Mouse (Mus musculus): ENCODE data around the gene Rps6kl1. TPM values are rescaled to one million over a fixed set of nuclear protein-coding genes. Genes with fewer than 3 reads are reported as not detected.

Rps6kl1 gene
- polyA plus RNA-seq, 1 experiment from 2014 or later, result 3.8 TPM

DNA sequence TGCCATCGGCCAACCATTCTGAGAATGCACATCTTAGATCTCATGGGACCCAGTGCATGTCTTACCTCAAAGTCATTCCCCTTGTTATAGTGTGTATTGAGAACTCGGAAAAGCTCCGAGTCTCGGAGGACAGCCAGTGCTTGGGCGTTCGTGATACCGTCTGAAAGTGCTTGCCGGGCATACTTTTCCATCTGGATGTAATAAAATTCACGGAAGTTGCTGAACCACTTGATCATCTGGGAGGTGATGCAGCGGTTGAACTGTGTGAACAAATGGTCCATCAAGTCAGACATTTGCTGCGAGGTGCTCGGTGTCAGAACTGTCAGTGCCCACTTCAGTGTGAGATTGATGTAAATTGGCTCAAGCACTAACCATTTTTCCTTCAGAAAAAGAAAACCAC, 63.2 kb downstream of the Rps6kl1 start:
- no peaks in the 10 kb centered on the region for H3K4me1 ChIP-seq (replicated peaks)
- no peak overlapping the region for H3K4me3 ChIP-seq
- no peak overlapping the region for H3K27ac ChIP-seq
- 0 out of 2 replicates have a peak, but pooled peaks cover 5% of the 10 kb centered on the region for H3K9me3 ChIP-seq
- H3K27me3 ChIP-seq (ENCODE audit: insufficient read depth, poor library complexity, severe bottlenecking), result no peaks in the 10 kb centered on the region
- H3K36me3 ChIP-seq, result peaks cover 40% of the 10 kb centered on the region
- 92% methylated on average over 12 of the region's 12 CpGs for WGBS
- DNase-seq (ENCODE audit: low spot score), result no peak

Other genes with a start within 250 kb of the Rps6kl1 start
- 174 and 178 TPM in 2 replicates for gene Fcf1, start 180.4 kb downstream of the Rps6kl1 start, polyA plus RNA-seq (2016; fragmentation: Nextera tagmentation; extraction: Ambion mirVana)
- 18.5 and 21.5 TPM in 2 replicates for gene Arel1, start 180.4 kb downstream of the Rps6kl1 start, polyA plus RNA-seq (2016; fragmentation: Nextera tagmentation; extraction: Ambion mirVana)
- 31.9 and 34.8 TPM in 2 replicates for gene Ylpm1, start 154.9 kb downstream of the Rps6kl1 start, polyA plus RNA-seq (2016; fragmentation: Nextera tagmentation; extraction: Ambion mirVana)
- gene Prox2, start 40.5 kb downstream of the Rps6kl1 start, polyA plus RNA-seq (2016; fragmentation: Nextera tagmentation; extraction: Ambion mirVana), result 3.8 and 4.7 TPM in 2 replicates
- 101 and 109 TPM in 2 replicates for gene Dlst, start 40.4 kb downstream of the Rps6kl1 start, polyA plus RNA-seq (2016; fragmentation: Nextera tagmentation; extraction: Ambion mirVana)
- gene Pgf, start 26.5 kb upstream of the Rps6kl1 start, polyA plus RNA-seq (2016; fragmentation: Nextera tagmentation; extraction: Ambion mirVana), result 5.8 and 8.0 TPM in 2 replicates
- 126 and 131 TPM in 2 replicates for gene Eif2b2, start 68.2 kb upstream of the Rps6kl1 start, polyA plus RNA-seq (2016; fragmentation: Nextera tagmentation; extraction: Ambion mirVana)
- 5.5 and 8.8 TPM in 2 replicates for gene Mlh3, start 119.3 kb upstream of the Rps6kl1 start, polyA plus RNA-seq (2016; fragmentation: Nextera tagmentation; extraction: Ambion mirVana)
- 59.2 and 75.5 TPM in 2 replicates for gene Acyp1, start 137.2 kb upstream of the Rps6kl1 start, polyA plus RNA-seq (2016; fragmentation: Nextera tagmentation; extraction: Ambion mirVana)
- 1.1 and 1.7 TPM in 2 replicates for gene Zc2hc1c, start 137.3 kb upstream of the Rps6kl1 start, polyA plus RNA-seq (2016; fragmentation: Nextera tagmentation; extraction: Ambion mirVana)
- gene Nek9, start 188.1 kb upstream of the Rps6kl1 start, polyA plus RNA-seq (2016; fragmentation: Nextera tagmentation; extraction: Ambion mirVana), result 16.9 and 22.8 TPM in 2 replicates
- gene Tmed10, start 223.6 kb upstream of the Rps6kl1 start, polyA plus RNA-seq (2016; fragmentation: Nextera tagmentation; extraction: Ambion mirVana), result 253 and 254 TPM in 2 replicates